In genomic region chr12:86167075-86167474, GRCm38 (mm10) we compare ENCODE assay signal across 9 mouse cellular contexts.
DNase-seq lines count a peak whose midpoint lies in the region; ATAC-seq lines count a peak whose summit lies in the region.
"Had no signal": no experiment of that assay in that cellular context is flagged by ENCODE, and none has a peak within 500 bp of the region (broad histone marks: within the 10 kb centered on the region; RNA-seq: fewer than 3 reads in every experiment).

No protein-coding gene starts in this region.

- H3K4me1 ChIP-seq in heart, embryonic 12.5 days (replicated peaks), result peaks cover 21% of the 10 kb centered on the region
- H3K4me1 ChIP-seq in limb, embryonic 15.5 days, result peaks cover 28% of the 10 kb centered on the region

- peak; percentile 39 to 71 for DNase-seq in heart, adult 18-20 months
- peak; percentile 80 to 84 for DNase-seq in cerebellum, postnatal 10 days
- DNase-seq in gastrocnemius, postnatal 25 days, result peak; percentile 77
- DNase-seq in adrenal gland, adult (ENCODE audit: inconsistent age in 2 of 2, low spot score in 1 of 2), result no peak
- DNase-seq in layer of hippocampus, adult 18-20 months (ENCODE audit: low spot score in 2 of 2), result no peak
- DNase-seq in layer of hippocampus, adult 9-10 months (ENCODE audit: low spot score), result no peak

- WGBS in heart, embryonic 12.5 days, result 54% methylated on average over 9 of the region's 9 CpGs
- WGBS in limb, embryonic 15.5 days, result 19% methylated on average over 9 of the region's 9 CpGs

- H3K9me3 ChIP-seq in heart, embryonic 12.5 days (replicated peaks), result no peaks in the 10 kb centered on the region
- no peaks in the 10 kb centered on the region for H3K9me3 ChIP-seq in limb, embryonic 15.5 days

- no peaks in the 10 kb centered on the region; the same call in 1 of the 2 replicates for H3K36me3 ChIP-seq in heart, embryonic 12.5 days
- H3K36me3 ChIP-seq in limb, embryonic 15.5 days, result no peaks in the 10 kb centered on the region

- no peak overlapping the region for H3K27ac ChIP-seq in heart, embryonic 12.5 days (ENCODE audit: poor library complexity, severe bottlenecking)
- H3K27ac ChIP-seq in limb, embryonic 15.5 days, result peak overlapping the region; percentile 22; the same call in 1 of the 2 replicates

- no peak overlapping the region for H3K9ac ChIP-seq in heart, embryonic 12.5 days
- no peak overlapping the region for H3K9ac ChIP-seq in limb, embryonic 15.5 days

- H3K4me3 ChIP-seq in heart, embryonic 12.5 days, result no peak overlapping the region
- no peak overlapping the region for H3K4me3 ChIP-seq in limb, embryonic 15.5 days

- no peak for ATAC-seq in heart, embryonic 12.5 days (ENCODE audit: insufficient number of reproducible peaks, low FRiP score)
- peak; percentile 61; the same call in 1 of the 2 replicates for ATAC-seq in limb, embryonic 15.5 days (ENCODE audit: insufficient number of reproducible peaks, low FRiP score, low TSS enrichment, low read depth)
- ATAC-seq: intestine, postnatal 0 days had no signal

- no peak overlapping the region for H3K4me2 ChIP-seq in heart, embryonic 12.5 days
- no peak overlapping the region for H3K4me2 ChIP-seq in limb, embryonic 15.5 days

- H3K27me3 ChIP-seq in heart, embryonic 12.5 days (replicated peaks), result no peaks in the 10 kb centered on the region
- H3K27me3 ChIP-seq in limb, embryonic 15.5 days, result no peaks in the 10 kb centered on the region

Comparison
In these comparisons a context has a peak if more than half of its experiments do, and no peak if none do; other contexts are left out.
1. DNase-seq: peak in heart, adult 18-20 months (2 of 2), cerebellum, postnatal 10 days (2 of 2) and gastrocnemius, postnatal 25 days (single experiment); none in adrenal gland, adult (0 of 2), layer of hippocampus, adult 18-20 months (0 of 2) and layer of hippocampus, adult 9-10 months (single experiment).